Mouse (Mus musculus): Measurements from ENCODE around the gene Tmem222.
A peak's percentile ranks its signal among the peaks of the same experiment; 100 is the strongest.

Gene Tmem222

GRCm38 (mm10) chr4:133282656-133283055 lies 5.1 kb upstream of the Tmem222 start:
- no peak for DNase-seq

- no peak for DNase-seq
Observed at GRCm38 (mm10) chr4:133281951-133282481, 4.4 kb upstream of the Tmem222 start.

GRCm38 (mm10) chr4:133281513-133281912 lies 3.9 kb upstream of the Tmem222 start:
- DNase-seq, result no peak

DNA sequence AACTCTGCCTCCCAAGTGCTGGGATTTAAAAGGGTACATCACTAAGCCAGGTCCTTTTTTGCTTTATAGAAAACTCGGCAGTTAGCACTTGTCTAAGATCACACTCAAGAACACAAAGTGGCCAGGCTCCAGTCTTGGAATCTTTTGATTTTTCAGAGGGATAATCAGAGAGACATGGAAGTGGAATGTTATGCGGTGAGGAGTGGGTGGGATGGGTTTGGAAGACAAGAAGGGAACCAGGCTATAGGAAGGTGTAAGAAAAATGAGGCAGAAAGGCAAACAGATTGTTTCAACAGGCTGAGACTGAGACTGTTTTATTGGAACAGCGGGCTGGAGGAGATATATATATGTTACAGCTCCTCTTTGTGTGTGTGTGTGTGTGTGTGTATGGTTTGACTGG lies 890 bp upstream of the Tmem222 start:
- no peak for DNase-seq

GRCm38 (mm10) chr4:133278067-133278466 lies 475 bp upstream of the Tmem222 start:
- DNase-seq, result no peak

DNA sequence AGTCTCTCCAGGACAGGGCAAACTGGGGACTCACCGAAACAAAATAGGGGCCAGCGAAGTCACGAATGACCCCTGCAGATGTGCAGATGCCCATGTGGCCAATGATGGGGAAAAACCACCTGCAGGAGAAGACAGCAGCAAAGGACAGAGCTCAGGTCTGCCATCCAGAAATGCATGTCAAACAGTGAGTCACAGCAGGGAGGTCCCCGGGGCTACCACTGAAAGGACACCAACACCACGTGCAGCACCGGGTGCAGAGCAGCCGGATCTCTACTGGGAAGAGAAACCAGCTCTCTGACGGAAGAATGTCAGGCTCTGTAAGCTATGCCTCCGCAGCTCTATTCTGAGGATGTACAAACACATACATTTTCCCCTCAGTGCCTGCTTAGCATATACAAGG lies 6.7 kb downstream of the Tmem222 start:
- DNase-seq, result no peak

GRCm38 (mm10) chr4:133269596-133269995 lies 8.0 kb downstream of the Tmem222 start:
- no peak for DNase-seq

GRCm38 (mm10) chr4:133268931-133269330 lies 8.7 kb downstream of the Tmem222 start:
- DNase-seq, result no peak

DNA sequence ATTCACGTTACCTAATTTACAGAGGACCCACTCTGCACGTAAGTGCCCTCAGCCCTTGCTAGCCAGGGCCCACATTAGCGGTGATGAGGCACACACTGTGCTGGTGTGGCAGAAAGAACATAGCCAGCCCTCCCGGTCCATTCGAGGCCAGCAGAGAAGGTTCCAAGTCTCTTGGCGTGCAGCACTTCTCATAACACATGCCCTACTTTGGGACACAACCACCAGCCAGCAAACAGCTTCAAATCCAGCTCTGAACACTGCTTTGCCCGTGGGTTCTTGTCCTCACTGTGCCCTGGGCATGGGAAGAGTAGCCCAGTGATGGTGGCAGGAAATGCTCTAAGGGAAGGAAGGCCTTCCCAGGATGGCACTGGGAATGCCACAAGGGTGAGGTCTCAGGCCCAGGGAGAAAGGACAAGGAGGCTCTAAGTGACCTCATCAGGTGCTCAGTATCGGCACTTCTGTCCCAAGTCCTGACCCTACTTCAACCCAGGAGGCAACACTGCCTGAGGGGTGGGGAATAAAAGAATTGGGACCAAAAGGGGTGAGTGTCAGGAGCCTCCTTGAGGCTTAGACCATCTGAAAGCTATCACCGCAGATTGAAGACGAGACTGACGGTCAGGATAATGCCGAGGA lies 11.2 kb downstream of the Tmem222 start:
- no peak for DNase-seq

GRCm38 (mm10) chr4:133265759-133266158 lies 11.8 kb downstream of the Tmem222 start:
- DNase-seq, result no peak

GRCm38 (mm10) chr4:133265297-133265696 lies 12.3 kb downstream of the Tmem222 start:
- DNase-seq, result no peak

DNA sequence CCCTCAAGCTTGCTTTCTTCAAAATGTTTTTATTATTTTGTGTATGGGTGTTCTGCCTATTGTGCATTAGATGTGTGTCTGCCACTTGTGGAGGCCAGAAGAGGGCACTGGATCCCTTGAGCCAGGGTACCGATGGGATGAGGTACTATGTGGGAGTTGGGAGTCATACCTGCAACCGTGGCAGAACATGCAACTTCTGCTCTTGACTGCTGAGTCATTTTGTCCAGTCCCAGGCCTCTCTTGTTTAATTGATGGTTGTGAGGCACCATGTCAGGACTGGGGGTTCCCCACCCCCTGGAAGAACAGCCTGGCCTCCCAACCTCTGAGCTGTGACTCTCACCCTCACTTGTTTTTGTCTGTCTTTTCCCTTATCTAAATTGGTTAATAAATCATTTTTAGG lies 13.0 kb downstream of the Tmem222 start:
- no peak for DNase-seq

- DNase-seq, result no peak
Observed at GRCm38 (mm10) chr4:133263756-133264155, 13.8 kb downstream of the Tmem222 start.

- peak; percentile 67 for DNase-seq
Observed at GRCm38 (mm10) chr4:133262882-133263281, 14.7 kb downstream of the Tmem222 start, which contains the start of gene Sytl1. TSS of gene Sytl1 (minus strand) at chr4:133263113.

GRCm38 (mm10) chr4:133262375-133262765 lies 15.2 kb downstream of the Tmem222 start:
- DNase-seq, result no peak

- DNase-seq, result peak; percentile 75
Observed at GRCm38 (mm10) chr4:133261641-133262374, 15.8 kb downstream of the Tmem222 start.

- no peak for DNase-seq
Observed at GRCm38 (mm10) chr4:133257798-133258408, 19.7 kb downstream of the Tmem222 start.

DNA sequence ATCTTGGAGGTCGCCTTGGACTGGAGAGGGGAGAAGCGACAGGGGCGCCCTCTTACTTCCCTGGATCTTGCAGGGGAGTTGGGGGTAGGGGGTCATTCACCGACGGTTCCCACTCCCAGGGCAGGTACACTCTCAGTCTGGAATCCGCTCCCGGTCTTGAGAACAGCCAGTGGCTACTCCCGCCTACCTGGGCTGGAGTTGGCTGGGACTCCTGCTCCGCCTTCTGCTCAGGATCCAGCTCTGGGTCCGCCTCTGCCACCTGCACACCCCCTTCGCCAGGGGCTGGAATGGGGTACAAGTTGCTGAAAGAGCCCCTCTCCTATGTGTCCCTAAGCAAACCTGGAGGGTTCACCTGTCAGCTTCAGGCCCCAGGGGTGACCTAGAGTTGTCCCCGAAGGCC lies 20.4 kb downstream of the Tmem222 start:
- DNase-seq, result no peak

DNA sequence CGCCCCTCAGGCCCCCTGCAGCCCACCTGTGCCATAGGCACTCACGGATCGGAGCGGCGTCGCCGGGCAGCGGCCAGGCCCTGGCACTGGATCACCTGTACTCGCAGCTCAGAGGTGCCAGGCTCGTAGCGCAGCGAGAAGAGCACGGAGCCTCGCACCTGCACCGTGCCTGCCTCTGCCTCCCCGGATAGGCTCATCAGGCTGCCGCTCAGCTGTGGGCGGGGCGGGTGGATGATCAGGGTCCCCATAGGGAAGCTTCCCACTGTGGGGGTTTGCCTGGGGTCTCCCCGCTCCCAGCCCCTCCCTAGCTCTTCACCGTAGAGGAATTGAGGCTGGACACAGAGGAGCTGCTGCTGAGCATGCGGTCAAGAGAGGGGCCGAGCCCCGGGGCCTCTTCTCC lies 20.8 kb downstream of the Tmem222 start:
- no peak for DNase-seq

GRCm38 (mm10) chr4:133255392-133255791 lies 22.2 kb downstream of the Tmem222 start:
- no peak for DNase-seq

GRCm38 (mm10) chr4:133253412-133253811 lies 24.2 kb downstream of the Tmem222 start:
- no peak for DNase-seq

DNA sequence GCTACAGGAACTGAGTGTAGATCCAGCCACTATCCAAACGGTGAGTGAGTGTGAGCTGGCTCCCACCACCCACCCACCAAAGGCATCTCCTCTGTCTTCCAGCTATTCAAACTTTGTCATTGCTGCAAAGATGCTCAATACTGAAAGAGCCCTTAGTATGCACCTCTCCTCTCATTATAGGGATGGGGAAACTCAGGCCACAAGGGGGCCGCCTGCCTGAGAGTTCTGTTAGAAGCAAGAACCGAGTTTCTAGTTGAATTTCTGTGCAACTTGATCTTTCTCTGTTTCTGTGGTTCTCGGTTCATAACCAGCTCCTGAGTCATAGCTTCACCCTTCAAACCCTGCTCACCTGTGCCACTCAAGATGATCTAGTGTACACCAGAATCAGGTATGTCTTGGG lies 25.5 kb downstream of the Tmem222 start:
- DNase-seq, result peak; percentile 68

GRCm38 (mm10) chr4:133251214-133251613 lies 26.4 kb downstream of the Tmem222 start:
- peak; percentile 45 for DNase-seq

- DNase-seq, result peak; percentile 97
Observed at GRCm38 (mm10) chr4:133250609-133251008, 27.0 kb downstream of the Tmem222 start.
